Mouse (Mus musculus) natural killer cell, adult 2 months (primary cell): ENCODE results near the gene Bmp6.

Source experiments
- DNase-seq, 2 experiments: peaks; one replicate each; pipeline ENCODE4 v3.0.0; 2022; ENCODE audit warnings: low spot score in 2 of 2

Gene Bmp6

GRCm38 (mm10) chr13:38429671-38430070 lies 84.8 kb downstream of the Bmp6 start:
- DNase-seq, result no peak

- DNase-seq, result no peak
Measured at GRCm38 (mm10) chr13:38430075-38430474, 85.2 kb downstream of the Bmp6 start.

- DNase-seq, result no peak
Measured at GRCm38 (mm10) chr13:38434831-38435230, 89.9 kb downstream of the Bmp6 start.

DNA sequence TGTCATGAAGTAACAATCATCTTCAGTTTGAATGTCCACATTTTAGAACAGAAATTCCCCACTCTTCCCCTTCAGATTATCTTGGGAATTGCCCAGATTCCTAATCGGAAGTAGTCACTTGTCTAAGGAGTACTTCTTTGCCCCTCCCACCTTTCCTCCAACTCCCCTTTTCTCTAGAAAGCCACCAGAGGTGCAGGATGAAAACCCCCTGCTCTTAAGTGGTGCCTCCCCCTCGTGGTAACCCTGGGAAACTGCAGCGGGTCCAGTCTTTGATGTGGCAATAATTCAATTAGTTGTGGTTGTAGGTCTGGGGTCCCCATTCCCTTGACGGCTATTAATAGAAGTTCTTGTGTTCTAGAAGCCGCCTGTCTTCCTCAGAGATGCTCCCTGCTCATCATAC lies 93.0 kb downstream of the Bmp6 start:
- DNase-seq, result peak in 1 of 2 experiments; percentile 4

- DNase-seq, result no peak
Measured at GRCm38 (mm10) chr13:38440240-38440639, 95.3 kb downstream of the Bmp6 start.

- DNase-seq, result no peak
Measured at GRCm38 (mm10) chr13:38448516-38449015, 103.7 kb downstream of the Bmp6 start.

DNA sequence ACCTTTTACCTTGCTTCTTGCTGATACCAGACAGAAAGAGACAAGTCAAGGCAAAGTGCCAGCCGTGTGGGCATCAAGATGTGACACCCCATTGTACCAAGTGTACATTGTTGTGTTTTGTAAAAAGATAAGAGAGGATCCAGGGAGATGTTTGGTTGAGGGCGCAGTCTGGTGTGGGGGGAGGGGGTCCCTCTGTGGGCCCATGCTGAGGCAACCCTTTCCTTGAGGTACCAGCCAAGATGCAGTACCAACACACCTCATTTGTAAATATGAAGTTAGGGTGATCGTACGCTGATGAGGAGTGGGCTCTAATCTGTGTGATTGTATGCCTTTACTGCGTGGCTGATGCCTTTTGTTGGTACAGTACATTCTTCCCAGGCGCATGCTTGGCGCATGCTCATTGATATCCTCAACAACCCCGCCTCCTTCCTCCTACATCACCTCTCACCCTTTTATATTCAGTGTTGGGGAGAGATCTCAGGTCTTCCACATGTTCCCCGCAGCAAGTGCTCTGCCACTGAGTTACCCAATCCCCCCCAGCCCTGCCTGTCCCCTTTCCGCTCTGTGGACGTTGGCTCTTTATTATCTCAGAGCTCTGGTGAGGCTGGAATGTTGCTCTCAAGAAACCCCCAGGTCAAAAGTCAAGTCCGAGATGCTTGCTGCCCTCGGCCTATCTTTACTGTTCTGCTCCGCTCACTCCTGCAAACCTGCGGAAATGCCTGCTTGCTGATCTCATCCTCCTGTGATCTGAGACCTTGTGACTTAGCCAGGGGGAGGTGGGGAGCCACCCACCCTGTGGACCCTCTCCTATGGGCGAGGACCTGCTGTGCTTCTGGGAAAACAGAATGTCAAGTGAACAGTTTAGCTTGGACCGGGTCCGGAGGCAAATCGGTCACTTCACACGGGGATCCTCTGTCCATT lies 105.4 kb downstream of the Bmp6 start:
- no peak for DNase-seq

DNA sequence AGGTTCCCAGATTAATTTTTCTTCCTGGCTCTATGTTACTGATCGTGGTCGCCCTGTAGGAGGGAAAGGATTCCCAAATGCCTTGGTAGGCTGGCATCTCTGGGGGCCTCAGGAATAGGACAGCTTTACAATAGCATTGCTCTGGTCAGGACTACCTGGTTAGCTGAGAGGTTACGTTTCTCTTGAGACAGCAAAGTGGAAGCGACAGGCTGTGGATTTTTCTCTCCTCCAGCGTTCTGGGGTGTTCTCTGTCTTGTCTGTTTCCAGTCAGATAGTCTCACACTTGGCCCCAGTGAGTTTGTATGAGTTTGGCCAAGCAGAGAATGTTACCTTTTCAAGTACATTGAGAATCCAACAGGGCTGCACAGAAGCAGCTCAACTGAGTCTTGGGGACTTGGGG lies 106.5 kb downstream of the Bmp6 start:
- DNase-seq, result no peak

DNA sequence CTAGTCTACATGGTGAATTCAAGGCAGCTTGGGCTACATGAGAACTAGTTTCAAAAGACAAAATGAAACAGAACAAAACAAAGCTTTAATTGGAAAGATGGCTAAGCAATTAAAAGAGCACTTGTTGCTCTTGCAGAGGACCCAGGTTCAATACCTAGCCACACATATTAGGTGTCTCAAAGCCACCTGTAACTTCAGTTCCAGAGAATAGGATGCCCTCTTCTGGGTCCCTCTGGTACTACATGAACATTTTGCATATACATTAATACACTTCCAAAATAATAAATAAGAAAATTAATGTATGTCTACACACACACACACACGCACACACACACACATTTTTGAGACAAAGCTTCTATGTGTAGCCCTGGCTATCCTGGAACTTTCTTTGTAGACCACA lies 118.5 kb downstream of the Bmp6 start:
- DNase-seq, result peak; percentile 4 to 19

GRCm38 (mm10) chr13:38470882-38471281 lies 126.0 kb downstream of the Bmp6 start:
- DNase-seq, result no peak

GRCm38 (mm10) chr13:38472636-38473035 lies 127.7 kb downstream of the Bmp6 start:
- no peak for DNase-seq

DNA sequence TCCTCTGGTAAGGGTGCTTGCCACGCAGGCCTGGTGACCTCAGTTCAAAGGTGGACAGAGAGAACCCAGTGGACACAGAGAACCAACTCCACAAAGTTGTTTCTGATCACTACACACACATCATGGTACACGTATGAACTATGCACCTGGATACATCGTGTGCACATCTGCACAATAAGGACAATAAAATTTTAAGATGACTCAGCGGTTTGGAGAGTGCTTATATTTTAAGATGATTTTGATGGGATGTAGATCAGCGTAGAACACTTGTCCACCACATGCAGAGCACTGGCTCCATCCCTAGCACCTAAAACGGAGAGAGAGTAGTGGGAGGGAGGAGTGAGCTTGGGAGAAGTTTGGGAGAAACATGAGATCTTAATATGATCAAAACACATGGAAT lies 128.6 kb downstream of the Bmp6 start:
- DNase-seq, result no peak

DNA sequence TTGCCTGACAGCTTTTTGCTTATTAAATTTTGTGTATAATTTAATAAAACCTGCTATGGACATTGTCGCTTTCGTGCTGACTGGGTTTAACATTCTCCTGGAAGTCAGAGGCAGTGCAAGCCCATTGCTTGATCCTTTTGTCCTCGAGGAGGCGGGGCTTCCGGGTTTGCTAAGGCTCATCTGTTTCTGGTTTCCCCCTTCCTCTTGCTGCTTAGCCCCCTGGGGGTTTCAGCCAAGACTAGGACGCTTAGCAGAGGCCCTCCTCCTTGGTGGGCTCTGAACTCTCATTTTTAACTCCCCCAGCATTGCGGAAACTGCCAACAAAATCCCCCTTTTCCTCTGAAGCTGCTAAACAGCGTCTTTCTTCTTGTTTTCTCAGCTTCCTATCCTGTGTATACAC lies 132.0 kb downstream of the Bmp6 start:
- DNase-seq, result no peak

DNA sequence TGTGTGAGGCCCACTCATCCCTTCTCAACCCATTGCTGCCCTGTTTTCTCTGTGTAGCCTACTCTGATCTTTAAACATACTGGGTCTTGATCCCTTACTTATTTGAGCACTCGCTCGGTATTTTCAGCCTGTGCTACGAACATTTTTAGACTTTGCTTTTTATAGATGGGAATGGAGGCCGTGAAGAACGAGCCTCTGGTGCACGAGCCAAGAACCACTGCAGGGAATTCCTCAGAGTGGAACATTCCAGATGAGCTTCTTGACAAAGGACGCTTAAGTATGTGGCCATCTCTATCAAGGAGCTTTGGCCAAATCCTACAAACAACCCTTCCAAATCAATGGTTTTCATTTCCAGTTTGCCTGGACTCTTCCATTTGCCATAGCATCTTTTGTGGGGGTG lies 136.1 kb downstream of the Bmp6 start:
- no peak for DNase-seq

GRCm38 (mm10) chr13:38484701-38485100 lies 139.8 kb downstream of the Bmp6 start:
- DNase-seq, result no peak

DNA sequence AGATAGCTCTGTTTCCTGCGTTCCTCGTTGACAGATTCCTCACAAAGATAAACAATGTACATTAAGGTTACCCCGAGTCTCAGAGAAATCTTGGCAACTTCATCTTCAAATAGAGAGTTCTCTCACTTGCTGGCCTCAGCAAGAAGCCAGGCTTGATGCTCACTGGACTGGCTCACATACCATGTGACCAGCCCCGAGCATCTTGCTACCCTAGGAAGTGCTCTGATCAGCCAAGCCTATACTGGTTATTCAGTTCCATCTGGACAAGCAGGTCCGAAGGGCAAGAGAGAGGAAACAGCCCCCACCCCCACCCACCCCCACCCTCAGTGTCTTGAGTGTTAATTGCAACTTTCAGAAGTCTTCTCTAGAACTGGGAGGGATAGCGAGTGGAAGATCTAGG lies 141.9 kb downstream of the Bmp6 start:
- DNase-seq, result no peak

- DNase-seq, result no peak
Measured at GRCm38 (mm10) chr13:38496715-38497114, 151.8 kb downstream of the Bmp6 start.

GRCm38 (mm10) chr13:38501314-38501713 lies 156.4 kb downstream of the Bmp6 start:
- peak; percentile 54 to 56 for DNase-seq

- DNase-seq, result peak; percentile 83 to 88
Measured at GRCm38 (mm10) chr13:38503137-38503849, 158.4 kb downstream of the Bmp6 start.

DNA sequence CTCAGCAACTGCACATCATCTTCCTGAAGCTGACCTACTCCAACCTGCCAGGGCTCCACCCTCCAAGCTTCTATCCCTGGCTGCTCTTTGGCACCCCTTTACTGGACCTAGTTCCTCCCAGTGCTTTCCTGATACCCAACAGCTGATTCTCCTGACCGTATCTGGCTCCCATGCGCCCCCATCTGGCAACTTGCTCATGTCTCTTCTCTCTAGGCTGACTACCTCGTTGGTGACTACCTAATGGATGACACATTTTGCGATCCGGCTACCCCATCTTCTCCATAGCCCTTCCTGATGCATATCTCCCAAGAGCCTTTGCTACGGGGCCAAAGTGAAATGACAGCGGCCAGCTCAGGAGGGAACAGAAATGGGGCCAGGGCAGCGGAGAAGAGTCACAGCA lies 161.4 kb downstream of the Bmp6 start:
- peak in 1 of 2 experiments; percentile 26 for DNase-seq

DNA sequence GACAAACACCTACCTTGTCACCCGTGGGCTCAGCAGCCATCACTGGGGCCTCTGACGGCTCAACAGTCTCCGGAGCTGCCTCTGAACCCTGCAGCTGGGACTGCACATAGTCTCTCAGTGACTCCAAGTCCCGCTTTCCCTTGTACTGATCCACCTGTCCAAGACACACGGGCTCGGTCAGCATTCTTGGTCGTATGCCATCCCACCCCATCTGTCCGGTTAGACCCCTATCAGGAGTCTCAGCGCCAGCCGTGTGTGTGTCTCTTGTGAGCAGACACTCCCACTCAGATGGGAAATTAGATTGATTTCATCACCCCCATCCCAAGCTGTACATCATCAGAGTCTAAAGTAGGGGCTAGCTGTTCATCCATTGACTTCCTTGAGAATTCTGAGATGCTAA lies 162.0 kb downstream of the Bmp6 start:
- no peak for DNase-seq

DNA sequence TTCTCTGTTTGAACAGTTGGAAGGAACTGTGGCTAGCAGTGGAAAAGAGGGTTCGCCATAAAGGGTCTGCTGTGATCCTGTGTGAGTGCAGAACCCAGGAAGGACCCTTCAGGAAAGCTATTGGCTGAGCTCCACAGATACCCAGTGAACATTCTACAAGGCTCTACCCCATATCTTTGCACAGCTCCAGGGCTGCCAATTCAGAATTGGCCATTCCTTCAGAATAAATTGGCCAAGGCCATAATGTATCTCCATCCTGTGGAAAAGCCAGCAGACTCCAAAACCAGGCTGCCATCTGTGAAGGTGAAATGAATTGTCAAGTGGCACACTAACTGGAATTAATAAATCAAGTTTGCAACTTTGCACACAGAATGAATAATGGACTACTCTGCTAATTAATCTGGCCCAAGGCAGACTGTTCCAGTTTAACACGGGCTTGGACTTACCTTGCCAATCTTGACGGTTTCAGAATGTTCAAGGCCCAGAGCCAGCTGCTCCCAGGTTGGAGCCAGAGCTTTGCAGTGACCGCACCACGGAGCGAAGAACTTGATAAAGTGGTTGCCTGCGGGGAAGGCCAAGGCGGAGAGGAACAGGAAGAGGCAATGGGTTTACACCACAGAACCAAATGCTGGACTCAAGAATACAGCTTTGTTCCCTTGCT lies 164.9 kb downstream of the Bmp6 start:
- DNase-seq, result no peak
